Mouse (Mus musculus) bone marrow, adult 2 months (tissue): ENCODE results near the gene Ttc7. TPM values are rescaled to one million over a fixed set of nuclear protein-coding genes. Genes with fewer than 3 reads are reported as not detected.

ENCODE experiments used
- H3K27ac ChIP-seq: fragments of 200-500 bp; 2 replicates; pipeline ENCODE4 v1.5.1; 2012; ENCODE audit warnings: low read depth, mild to moderate bottlenecking, control low read depth, inconsistent platforms, low read length; ENCODE audit not compliant: control insufficient read depth, poor library complexity, insufficient read depth
- H3K4me1 ChIP-seq: fragments of 200-500 bp; 2 replicates; pipeline ENCODE4 v1.6.1; 2011; ENCODE audit warnings: low read length; ENCODE audit not compliant: control insufficient read depth, insufficient read depth
- H3K4me3 ChIP-seq: fragments of 200-500 bp; replicated peaks from 2 replicates; pipeline ENCODE3; 2011; ENCODE audit warnings: mild to moderate bottlenecking, low read depth, low read length, control low read depth; ENCODE audit not compliant: control insufficient read depth
- CTCF ChIP-seq: fragments of 200-500 bp; IDR thresholded peaks from 2 replicates; pipeline ENCODE4 v1.5.1; 2011; ENCODE audit warnings: low read length, control low read depth; ENCODE audit not compliant: control insufficient read depth, insufficient read depth
- POLR2A ChIP-seq: fragments of 200-500 bp; IDR thresholded peaks from 2 replicates; pipeline ENCODE4 v1.6.1; 2011; ENCODE audit warnings: low read depth, mild to moderate bottlenecking, control low read depth, low read length, borderline replicate concordance; ENCODE audit not compliant: control insufficient read depth
- WGBS: fragments of 180-500 bp; shearing (Covaris S2); methylation state at CpG from one replicate; pipeline ENCODE4 v1.1.7; 2018; 5-methylcytosine and 5-hydroxymethylcytosine counted together
- polyA plus RNA-seq: library from polyadenylated mRNA; stranded (reverse); fragments of >200 nt; gene quantifications from 2 replicates; pipeline ENCODE4 v1.2.4, GENCODE M21; 2011; ENCODE audit warnings: low replicate concordance; ENCODE audit not compliant: missing spikeins, insufficient read depth, insufficient read length

Ttc7 gene
- polyA plus RNA-seq, 1 experiment, result 77.9 TPM

DNA sequence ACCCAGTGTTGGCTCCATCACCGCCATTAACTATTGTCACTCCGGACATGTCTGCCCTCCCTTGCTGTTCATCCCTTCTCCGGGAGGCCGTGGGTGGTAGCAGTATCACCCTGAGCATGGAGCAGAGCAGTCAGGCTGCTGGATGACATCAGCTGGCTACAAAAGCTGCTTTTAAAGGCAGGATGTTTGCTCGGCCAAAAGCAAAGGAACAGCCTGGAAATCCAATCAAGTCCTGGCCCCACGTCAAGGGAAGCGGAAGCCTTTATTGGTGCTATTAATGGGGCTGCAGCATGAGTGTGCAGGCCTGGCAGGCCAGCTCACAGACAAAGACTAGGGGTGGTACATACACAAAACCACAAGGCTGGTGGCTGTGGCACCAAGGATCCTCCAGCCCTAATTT lies 108.6 kb downstream of the Ttc7 start:
- peaks cover 3% of the 10 kb centered on the region for H3K4me1 ChIP-seq
- no peak for TF ChIP-seq POLR2A
- no peak for TF ChIP-seq CTCF
- H3K4me3 ChIP-seq, result no peak overlapping the region
- WGBS, result 73% methylated on average over 7 of the region's 7 CpGs
- H3K27ac ChIP-seq, result no peak overlapping the region

DNA sequence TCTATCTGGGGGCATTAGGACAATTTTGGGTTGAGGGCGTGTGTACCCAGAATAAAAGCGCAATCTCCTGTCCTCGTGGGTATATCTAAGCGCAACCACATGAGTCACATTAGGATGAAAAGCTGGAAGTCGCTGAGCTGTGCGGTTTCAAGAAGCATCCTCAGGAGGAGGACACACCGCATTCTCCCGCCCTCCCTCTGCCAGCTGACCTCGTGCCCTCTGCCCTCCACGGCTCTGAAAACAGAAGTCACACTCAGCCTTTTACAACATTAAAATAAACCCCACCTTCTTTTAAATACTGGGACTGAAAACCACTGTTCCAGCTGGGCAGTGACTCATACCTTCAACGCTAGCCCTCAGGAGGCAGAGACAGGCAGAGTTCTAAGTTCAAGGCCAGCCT lies 114.4 kb downstream of the Ttc7 start:
- Histone ChIP-seq H3K27ac (no peak overlapping the region), H3K4me1 (no peaks in the 10 kb centered on the region; the same call in 1 of the 2 replicates), H3K4me3 (no peak overlapping the region)
- WGBS, result 62% methylated on average over 11 of the region's 11 CpGs
- TF ChIP-seq POLR2A, result no peak
- no peak for TF ChIP-seq CTCF

DNA sequence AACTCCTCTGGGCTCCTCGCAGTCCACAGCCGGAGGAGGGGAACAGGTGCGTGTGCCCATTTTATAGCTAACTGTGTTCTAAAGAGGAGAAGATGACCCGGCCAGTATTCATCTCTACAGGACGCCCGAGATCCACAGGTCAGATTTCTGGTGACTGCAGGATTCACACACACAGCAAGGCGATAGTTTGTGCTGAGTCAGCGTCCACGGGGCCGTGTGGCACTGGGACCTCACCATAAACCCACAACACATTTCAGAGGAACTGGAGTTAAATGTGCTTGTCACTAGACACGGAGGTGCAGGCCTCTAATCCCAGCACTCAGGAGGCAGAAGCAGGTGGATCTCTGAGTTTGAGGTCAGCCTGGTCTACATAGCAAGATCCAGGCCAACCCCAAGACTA lies 119.8 kb downstream of the Ttc7 start:
- TF ChIP-seq CTCF (no peak), POLR2A (no peak)
- no peaks in the 10 kb centered on the region for H3K4me1 ChIP-seq
- H3K27ac ChIP-seq, result no peak overlapping the region
- H3K4me3 ChIP-seq, result no peak overlapping the region
- WGBS, result 66% methylated on average over 11 of the region's 11 CpGs

DNA sequence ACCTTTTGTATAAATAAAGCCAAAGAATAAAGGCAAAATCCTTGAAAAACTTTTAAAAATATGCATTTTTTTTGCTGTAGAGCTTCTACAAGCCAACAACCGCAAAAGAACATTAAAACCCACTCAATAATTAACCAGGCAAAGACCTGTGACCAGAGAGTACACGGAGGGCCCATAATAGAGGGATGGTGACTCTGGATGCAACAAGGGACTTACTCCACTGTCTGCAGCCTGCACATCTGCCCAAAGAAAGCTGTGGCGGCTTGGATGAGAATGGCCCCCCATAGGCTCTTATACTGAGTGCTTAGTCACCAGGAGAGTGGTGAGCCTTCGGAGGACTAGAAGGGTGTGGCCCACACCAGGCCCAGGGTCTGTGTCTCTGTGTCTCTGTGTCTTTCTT lies 120.8 kb downstream of the Ttc7 start:
- WGBS, result 89% methylated on average over 4 of the region's 4 CpGs
- Histone ChIP-seq H3K27ac (no peak overlapping the region), H3K4me1 (no peaks in the 10 kb centered on the region), H3K4me3 (no peak overlapping the region)
- no peak for TF ChIP-seq CTCF
- no peak for TF ChIP-seq POLR2A

DNA sequence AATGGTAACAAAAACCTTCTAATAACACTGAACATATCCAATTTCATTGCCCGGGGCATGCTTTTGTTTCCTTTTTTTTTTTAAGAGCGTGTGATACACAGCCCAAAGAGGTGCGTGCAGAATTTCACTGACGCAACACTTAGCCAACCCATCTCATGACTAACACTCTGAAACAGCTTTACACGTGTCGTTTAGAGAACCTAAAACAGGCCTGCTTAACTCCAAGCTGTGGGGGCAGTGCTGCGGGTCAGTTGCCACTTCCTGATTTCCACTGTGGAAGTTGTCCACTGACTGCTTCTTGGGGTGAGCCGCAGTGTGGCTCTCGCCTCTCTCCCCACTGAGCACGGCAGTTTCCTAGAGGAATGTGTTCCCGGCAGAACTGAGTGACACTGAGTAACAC lies 122.9 kb downstream of the Ttc7 start:
- H3K4me3 ChIP-seq, result no peak overlapping the region
- 23% methylated on average over 11 of the region's 11 CpGs for WGBS

DNA sequence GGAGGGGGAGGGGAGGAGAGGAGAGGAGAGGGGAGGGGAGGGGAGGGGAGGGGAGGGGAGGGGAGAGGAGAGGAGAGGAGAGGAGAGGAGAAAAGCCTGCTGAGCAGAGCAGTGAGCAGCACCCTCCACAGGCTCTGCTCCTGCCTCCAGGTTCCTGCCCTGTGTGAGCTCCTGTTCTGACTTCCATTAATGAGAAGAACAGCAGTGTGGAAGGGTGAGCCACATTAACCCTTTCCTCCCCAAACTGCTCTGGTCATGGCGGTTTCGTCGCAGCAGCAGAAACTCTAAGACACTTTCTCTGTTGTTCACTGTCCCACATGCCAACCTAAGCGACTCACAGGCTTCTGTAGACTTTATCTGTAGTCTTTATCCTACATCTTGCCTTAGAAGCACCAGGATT lies 124.0 kb downstream of the Ttc7 start:
- TF ChIP-seq CTCF, result no peak
- TF ChIP-seq POLR2A, result no peak
- WGBS, result 81% methylated on average over 4 of the region's 4 CpGs
- no peak overlapping the region for H3K27ac ChIP-seq
- no peaks in the 10 kb centered on the region for H3K4me1 ChIP-seq
- H3K4me3 ChIP-seq, result no peak overlapping the region

More for the DNA sequence above, 122.9 kb downstream of the Ttc7 start:
- TF ChIP-seq POLR2A (no peak), CTCF (no peak)
- H3K4me1 ChIP-seq, result no peaks in the 10 kb centered on the region
- H3K27ac ChIP-seq, result peak overlapping the region; percentile 34; the same call in 1 of the 2 replicates

DNA sequence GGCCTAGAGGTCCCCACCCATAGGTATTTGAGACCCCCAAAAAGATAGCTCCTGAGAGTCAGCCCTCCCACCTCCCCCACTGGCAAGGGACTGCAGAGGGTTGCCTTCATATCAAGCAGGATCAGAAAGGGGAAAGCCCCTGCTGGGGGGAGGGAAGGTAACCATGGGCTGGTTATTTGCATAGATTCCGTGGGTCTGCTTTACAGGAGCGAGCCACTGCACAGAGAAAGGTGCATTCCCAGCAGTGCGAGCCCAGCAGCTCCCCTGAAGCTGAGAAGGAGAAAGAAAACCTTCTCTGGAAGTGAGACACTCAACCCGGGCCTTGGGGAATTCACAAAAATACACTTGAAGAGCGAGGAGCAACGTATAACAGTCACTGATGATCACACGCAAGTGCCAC lies 135.4 kb downstream of the Ttc7 start:
- Histone ChIP-seq H3K4me1 (no peaks in the 10 kb centered on the region), H3K27ac (no peak overlapping the region), H3K4me3 (no peak overlapping the region)
- WGBS, result 73% methylated on average over 7 of the region's 7 CpGs
- no peak for TF ChIP-seq CTCF
- TF ChIP-seq POLR2A, result no peak

DNA sequence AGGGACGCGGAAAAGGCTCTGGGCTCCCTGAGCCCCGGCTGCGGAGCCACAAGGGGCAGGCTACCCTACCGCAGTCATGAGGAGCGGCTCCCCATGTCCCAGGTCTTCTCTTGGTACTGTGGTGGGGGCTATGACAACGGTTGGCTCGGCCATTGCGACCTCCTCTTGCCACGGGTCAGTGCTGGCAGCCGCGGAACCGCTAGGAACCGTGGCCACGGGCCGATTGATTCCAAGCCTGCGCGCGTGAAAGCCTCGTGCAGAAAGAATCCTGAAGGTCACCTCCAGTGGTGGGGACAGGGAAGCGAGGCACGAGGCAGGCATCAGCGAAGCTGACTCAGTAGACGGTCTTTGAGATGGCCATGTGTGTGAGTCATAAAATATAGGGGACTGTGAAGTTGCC lies 144.8 kb downstream of the Ttc7 start, which contains the start of gene Stpg4:
Gene Stpg4, minus strand, starts transcription at position 231 of the 400 bp plus-strand sequence.
- Histone ChIP-seq H3K27ac (no peak within 1 kb of the TSS; the same call in 1 of the 2 replicates), H3K4me1 (no peaks in the 10 kb centered on the region), H3K4me3 (no peak within 1 kb of the TSS)
- WGBS, result 92% methylated on average over 24 of the region's 24 CpGs
- no peak for TF ChIP-seq CTCF
- TF ChIP-seq POLR2A, result no peak

DNA sequence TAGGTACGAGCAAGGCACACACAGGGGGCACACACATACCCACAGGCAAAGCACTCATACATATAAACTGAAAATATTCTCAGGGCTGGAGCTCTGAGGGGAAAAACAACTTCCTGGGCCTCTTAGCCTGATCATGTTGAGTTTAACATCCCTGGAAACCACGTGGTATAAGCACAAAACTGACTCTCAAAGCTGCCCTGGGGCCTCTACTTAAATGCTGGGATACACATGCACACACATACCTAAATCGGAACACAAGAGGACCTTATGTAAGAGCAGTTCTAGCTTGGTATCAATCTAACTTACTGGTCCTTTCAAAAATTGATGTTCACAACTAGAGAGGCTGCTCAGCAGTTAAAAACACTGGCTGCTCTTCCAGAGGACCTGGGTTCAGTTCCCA lies 146.7 kb downstream of the Ttc7 start:
- H3K4me3 ChIP-seq, result no peak overlapping the region
- H3K27ac ChIP-seq, result no peak overlapping the region
- 82% methylated on average over 3 of the region's 3 CpGs for WGBS
- TF ChIP-seq POLR2A (no peak), CTCF (no peak)
- no peaks in the 10 kb centered on the region for H3K4me1 ChIP-seq

Other genes with a start within 250 kb of the Ttc7 start
- gene Socs5, start 175.2 kb upstream of the Ttc7 start, polyA plus RNA-seq, result 2.6 TPM in 2 replicates
- gene Mcfd2, start 17.0 kb upstream of the Ttc7 start, polyA plus RNA-seq, result 10.4 and 15.7 TPM in 2 replicates
- gene Stpg4, start 144.9 kb downstream of the Ttc7 start, polyA plus RNA-seq, result not detected in 2 replicates
- gene Calm2, start 164.0 kb downstream of the Ttc7 start, polyA plus RNA-seq, result 210 and 304 TPM in 2 replicates